ENCODE assay signal across 8 mouse cellular contexts in genomic region chr7:28780067-28780658, GRCm38 (mm10). TPM values are rescaled to one million over a fixed set of nuclear protein-coding genes. Genes with fewer than 3 reads are reported as not detected.
DNase-seq lines count a peak whose midpoint lies in the region; ATAC-seq and TF ChIP-seq lines count a peak whose summit lies in the region.

No protein-coding gene starts in this region.

- H3K4me1 ChIP-seq in cerebellum, adult 2 months (ENCODE audit: control insufficient read depth, insufficient read depth, low read length), result peaks cover 15% of the 10 kb centered on the region
- peaks cover 2% of the 10 kb centered on the region; the same call in 1 of the 2 replicates for H3K4me1 ChIP-seq in hindbrain, embryonic 11.5 days (replicated peaks; ENCODE audit: control insufficient read depth, insufficient read depth, low read length)
- H3K4me1 ChIP-seq in lung, embryonic 16.5 days (replicated peaks; ENCODE audit: control insufficient read depth, insufficient read depth, low read length), result peaks cover 4% of the 10 kb centered on the region

- peak; percentile 59 for ATAC-seq in hindbrain, embryonic 11.5 days (ENCODE audit: low FRiP score)
- ATAC-seq in lung, embryonic 16.5 days (ENCODE audit: low read depth), result peak; percentile 79

- DNase-seq in MEL-GATA-1-ER (ENCODE audit: extremely low read depth, low read depth), result peak; percentile 64
- DNase-seq in cerebellum, adult 2 months, result peak; percentile 83 to 90
- peak; percentile 86 for DNase-seq in forelimb bud, embryonic 11.5 days (ENCODE audit: low read depth, low spot score)
- DNase-seq in hindbrain, embryonic 11.5 days (ENCODE audit: low spot score), result peak; percentile 95
- peak; percentile 88 for DNase-seq in layer of hippocampus, adult 9-11 months
- DNase-seq in ovary, postnatal 14 days (ENCODE audit: low spot score), result peak; percentile 87
- DNase-seq in thymus, postnatal 10 days (ENCODE audit: low spot score in 2 of 2), result peak; percentile 91 to 96

- TF ChIP-seq POLR2A in cerebellum, adult 2 months (IDR thresholded peaks at IDR 0.05; ENCODE audit: borderline replicate concordance, insufficient read depth, low read length), result no peak

- peak; percentile 79 for TF ChIP-seq CTCF in cerebellum, adult 2 months (IDR thresholded peaks at IDR 0.05; ENCODE audit: borderline replicate concordance, insufficient read depth, low read depth, low read length)

- 19% methylated on average over 6 of the region's 6 CpGs for WGBS in cerebellum, adult 2 months
- WGBS in hindbrain, embryonic 11.5 days, result 47% methylated on average over 6 of the region's 6 CpGs
- WGBS in lung, embryonic 16.5 days, result 44% methylated on average over 6 of the region's 6 CpGs

- no peaks in the 10 kb centered on the region for H3K27me3 ChIP-seq in cerebellum, adult 2 months (ENCODE audit: control insufficient read depth, insufficient read depth, low read length)
- no peaks in the 10 kb centered on the region for H3K27me3 ChIP-seq in hindbrain, embryonic 11.5 days (ENCODE audit: control insufficient read depth, insufficient read depth, low read length)
- H3K27me3 ChIP-seq in lung, embryonic 16.5 days (ENCODE audit: control insufficient read depth, insufficient read depth, low read depth, low read length), result no peaks in the 10 kb centered on the region

- H3K4me3 ChIP-seq in cerebellum, adult 2 months (replicated peaks; ENCODE audit: insufficient read depth, low read depth, low read length), result no peak overlapping the region
- H3K4me3 ChIP-seq in hindbrain, embryonic 11.5 days (ENCODE audit: low read depth, low read length), result no peak overlapping the region
- H3K4me3 ChIP-seq in lung, embryonic 16.5 days (ENCODE audit: low read length), result no peak overlapping the region

- H3K9me3 ChIP-seq in hindbrain, embryonic 11.5 days (ENCODE audit: control insufficient read depth, low read length), result no peaks in the 10 kb centered on the region
- no peaks in the 10 kb centered on the region for H3K9me3 ChIP-seq in lung, embryonic 16.5 days (ENCODE audit: control insufficient read depth, low read length)

- H3K27ac ChIP-seq in cerebellum, adult 2 months (ENCODE audit: insufficient read depth, low read length), result peak overlapping the region; percentile 63
- no peak overlapping the region for H3K27ac ChIP-seq in hindbrain, embryonic 11.5 days (ENCODE audit: low read depth, low read length)
- peak overlapping the region; percentile 69 for H3K27ac ChIP-seq in lung, embryonic 16.5 days (ENCODE audit: low read length)

- no peak overlapping the region for H3K9ac ChIP-seq in hindbrain, embryonic 11.5 days (ENCODE audit: low read depth, low read length)
- H3K9ac ChIP-seq in lung, embryonic 16.5 days (ENCODE audit: low read length), result peak overlapping the region; percentile 22; the same call in 1 of the 2 replicates

- H3K4me2 ChIP-seq in hindbrain, embryonic 11.5 days (replicated peaks; ENCODE audit: low read depth, low read length), result no peak overlapping the region
- H3K4me2 ChIP-seq in lung, embryonic 16.5 days (ENCODE audit: low read depth, low read length), result no peak overlapping the region

- no peaks in the 10 kb centered on the region for H3K36me3 ChIP-seq in hindbrain, embryonic 11.5 days (ENCODE audit: control insufficient read depth, insufficient read depth, low read length)
- peaks cover 9% of the 10 kb centered on the region; the same call in 1 of the 2 replicates for H3K36me3 ChIP-seq in lung, embryonic 16.5 days (ENCODE audit: control insufficient read depth, insufficient read depth, low read length)

RNA-seq across cellular contexts. Expression of gene Rinl, which starts 8.6 kb away (rescaled TPM):
- polyA plus RNA-seq in cerebellum, adult 2 months (2012; rRNA removed), result 3.0 and 3.1 TPM in 2 replicates
- polyA plus RNA-seq in hindbrain, embryonic 11.5 days (2014; fragmentation: Nextera tagmentation; extraction: Ambion mirVana), result 2.5 and 2.7 TPM in 2 replicates
- 9.2 and 9.5 TPM in 2 replicates for polyA plus RNA-seq in lung, embryonic 16.5 days (2015; fragmentation: Nextera tagmentation; extraction: Ambion mirVana)

RNA-seq across cellular contexts. Expression of gene Nfkbib, which starts 12.9 kb away (rescaled TPM):
- polyA plus RNA-seq in cerebellum, adult 2 months (2012; rRNA removed), result 39.6 and 40.0 TPM in 2 replicates
- polyA plus RNA-seq in hindbrain, embryonic 11.5 days (2014; fragmentation: Nextera tagmentation; extraction: Ambion mirVana), result 42.0 and 43.7 TPM in 2 replicates
- 35.3 and 37.3 TPM in 2 replicates for polyA plus RNA-seq in lung, embryonic 16.5 days (2015; fragmentation: Nextera tagmentation; extraction: Ambion mirVana)

RNA-seq across cellular contexts. Expression of gene Sirt2, which starts 13.6 kb away (rescaled TPM):
- polyA plus RNA-seq in cerebellum, adult 2 months (2012; rRNA removed), result 282 and 298 TPM in 2 replicates
- 79.1 and 80.3 TPM in 2 replicates for polyA plus RNA-seq in hindbrain, embryonic 11.5 days (2014; fragmentation: Nextera tagmentation; extraction: Ambion mirVana)
- 69.0 and 69.5 TPM in 2 replicates for polyA plus RNA-seq in lung, embryonic 16.5 days (2015; fragmentation: Nextera tagmentation; extraction: Ambion mirVana)

RNA-seq across cellular contexts. Expression of gene Ccer2, which starts 24.2 kb away (rescaled TPM):
- polyA plus RNA-seq in cerebellum, adult 2 months (2012; rRNA removed), result 1.6 and 3.1 TPM in 2 replicates
- polyA plus RNA-seq in hindbrain, embryonic 11.5 days (2014; fragmentation: Nextera tagmentation; extraction: Ambion mirVana), result 0.97 and 1.2 TPM in 2 replicates
- not detected in 2 replicates for polyA plus RNA-seq in lung, embryonic 16.5 days (2015; fragmentation: Nextera tagmentation; extraction: Ambion mirVana)

RNA-seq across cellular contexts. Expression of gene Hnrnpl, which starts 28.2 kb away (rescaled TPM):
- 366 and 379 TPM in 2 replicates for polyA plus RNA-seq in cerebellum, adult 2 months (2012; rRNA removed)
- 306 and 312 TPM in 2 replicates for polyA plus RNA-seq in hindbrain, embryonic 11.5 days (2014; fragmentation: Nextera tagmentation; extraction: Ambion mirVana)
- polyA plus RNA-seq in lung, embryonic 16.5 days (2015; fragmentation: Nextera tagmentation; extraction: Ambion mirVana), result 200 and 226 TPM in 2 replicates
